Mouse (Mus musculus): Measurements from ENCODE around the gene Cst13. TPM values are rescaled to one million over a fixed set of nuclear protein-coding genes. Genes with fewer than 3 reads are reported as not detected.
"Not testable (repeated sequence)": the region's sequence is repeated elsewhere in the genome, so short reads cannot be mapped to it uniquely, and the experiment has no call there.

The Cst13 gene
- total RNA-seq (2015) (not detected in 2 replicates), total RNA-seq (2017) (not detected in 2 replicates)

DNA sequence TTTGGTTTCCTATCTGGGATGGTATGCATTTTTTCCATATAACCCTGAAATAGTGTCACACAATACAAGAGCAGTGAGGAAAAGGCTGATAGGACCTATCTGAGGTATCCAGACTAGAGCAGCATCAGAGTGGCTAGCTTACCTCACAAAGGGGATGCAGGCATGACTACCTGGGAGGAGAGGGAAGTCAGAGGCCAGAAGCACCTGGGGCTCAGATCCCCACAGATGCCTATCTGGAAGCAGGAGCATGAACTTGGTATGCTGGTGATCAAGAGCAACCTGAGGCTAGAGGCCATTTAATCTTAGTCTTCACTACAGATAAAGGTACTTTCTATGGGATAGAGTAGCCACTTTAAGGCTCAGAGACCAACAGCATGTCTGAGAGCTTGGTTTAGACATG is at the start of gene Cst13:
Gene Cst13, plus strand, starts transcription at position 173 of the 400 bp plus-strand sequence.
- ATAC-seq (ENCODE audit: poor library complexity, severe bottlenecking), result no peak

DNA sequence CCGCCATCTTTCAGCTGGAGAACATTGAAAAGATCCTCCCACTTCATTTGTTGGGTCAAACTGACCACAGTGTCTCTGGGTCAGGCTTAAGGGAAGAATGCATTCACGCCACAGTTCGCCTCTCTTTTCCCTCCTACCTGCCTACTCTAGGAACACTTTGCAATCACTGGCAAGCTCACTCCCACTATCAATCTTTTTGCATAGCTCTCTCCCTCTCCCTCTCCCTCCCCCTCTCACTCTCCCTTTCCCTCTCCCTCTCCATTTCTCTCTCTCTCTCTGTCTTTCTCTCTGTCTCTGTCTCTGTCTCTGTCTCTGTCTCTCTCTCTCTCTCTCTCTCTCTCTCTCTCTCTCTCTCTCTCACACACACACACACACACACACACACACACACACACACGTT is 48.5 kb upstream of the Cst13 start, which contains the start of gene Cst11:
Gene Cst11, minus strand, starts transcription at position 101 of the 400 bp plus-strand sequence.
- ATAC-seq (ENCODE audit: poor library complexity, severe bottlenecking), result not testable (repeated sequence)

DNA sequence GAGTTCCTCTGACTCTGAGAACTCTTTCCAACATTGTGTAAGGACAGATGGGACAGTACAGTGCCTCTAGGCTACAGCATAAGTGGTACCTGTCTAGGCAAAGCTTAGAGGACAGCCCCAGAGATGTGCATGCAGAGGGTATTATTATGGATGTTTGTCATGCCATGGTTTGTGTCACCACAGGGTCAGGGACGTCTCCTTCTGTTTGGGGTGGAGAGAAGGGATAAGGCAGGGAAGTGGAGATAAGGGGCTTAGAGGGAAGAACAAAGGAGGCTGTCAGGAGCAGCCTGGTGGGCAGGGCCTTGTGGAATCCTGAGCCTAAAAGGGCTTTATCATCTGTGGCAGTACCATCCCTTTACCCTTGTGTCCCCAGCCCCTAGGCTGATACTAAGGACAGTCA is 38.2 kb upstream of the Cst13 start, which contains the start of gene 8030411F24Rik:
Gene 8030411F24Rik, plus strand, starts transcription at position 301 of the 400 bp plus-strand sequence.
- ATAC-seq (ENCODE audit: poor library complexity, severe bottlenecking), result no peak

DNA sequence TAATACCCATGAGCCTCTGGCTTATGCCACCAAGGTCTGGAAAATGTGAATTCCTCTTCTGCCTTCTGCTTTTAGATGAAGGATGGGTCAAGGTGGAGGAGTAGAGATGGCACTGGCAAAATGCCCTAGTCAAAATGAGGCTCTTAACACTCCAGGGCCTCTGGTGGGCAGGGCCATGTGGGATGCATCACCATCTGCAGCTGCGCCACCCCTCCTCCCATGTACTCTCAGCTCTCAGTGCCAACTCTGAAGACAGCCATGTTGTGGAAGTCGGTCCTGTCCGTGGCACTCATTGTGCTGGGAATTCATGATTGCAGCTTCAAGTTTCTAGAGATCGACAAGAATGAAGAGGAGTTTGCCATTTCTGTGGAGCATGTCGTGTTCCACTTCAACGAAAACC is 30.7 kb upstream of the Cst13 start, which contains the start of gene Cst12:
Gene Cst12, plus strand, starts transcription at position 220 of the 400 bp plus-strand sequence.
- ATAC-seq (ENCODE audit: poor library complexity, severe bottlenecking), result no peak

DNA sequence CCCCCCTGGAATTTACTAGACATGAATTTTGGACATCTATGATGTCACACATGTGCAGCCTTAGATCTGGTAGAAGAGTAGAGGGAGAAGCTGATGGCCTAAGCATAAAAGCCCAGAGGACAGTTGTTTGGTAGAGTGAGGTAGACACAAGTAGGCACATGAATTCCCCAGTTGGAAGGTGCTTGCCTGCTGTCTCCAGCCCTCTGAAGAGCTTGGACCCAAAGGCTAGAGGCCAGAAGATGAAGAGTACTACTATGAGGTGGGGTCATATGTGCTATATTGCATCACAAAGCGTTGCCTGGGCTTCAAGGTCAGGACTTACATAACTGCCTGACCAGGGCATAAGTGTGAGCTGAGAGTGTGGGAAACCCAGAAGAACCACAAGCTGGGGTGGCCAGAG is 21.4 kb upstream of the Cst13 start, which contains the start of gene Cst8:
Gene Cst8, plus strand, starts transcription at position 301 of the 400 bp plus-strand sequence.
- ATAC-seq (ENCODE audit: poor library complexity, severe bottlenecking), result no peak

DNA sequence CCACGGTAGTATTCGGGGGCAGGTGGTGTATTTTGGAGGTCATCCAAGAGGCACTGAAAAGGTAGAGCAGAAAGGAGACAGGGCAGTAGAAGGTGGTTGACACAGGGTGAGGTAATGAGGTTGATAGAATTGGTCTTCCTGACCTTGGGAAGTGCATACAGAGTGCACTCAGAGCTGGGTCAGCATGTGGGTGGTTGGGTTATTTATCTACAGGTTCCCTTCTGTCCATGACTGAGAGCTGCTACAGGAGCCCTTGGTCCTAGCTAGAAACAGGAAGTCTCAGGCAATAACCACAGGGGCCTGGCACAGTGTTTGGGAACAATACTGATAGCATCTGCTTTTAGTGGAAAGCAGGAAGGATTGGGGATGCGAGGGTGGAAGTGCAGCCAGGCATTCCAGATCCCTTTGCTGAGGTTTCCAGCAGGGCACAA is 18.4 kb upstream of the Cst13 start:
- ATAC-seq (ENCODE audit: poor library complexity, severe bottlenecking), result no peak

DNA sequence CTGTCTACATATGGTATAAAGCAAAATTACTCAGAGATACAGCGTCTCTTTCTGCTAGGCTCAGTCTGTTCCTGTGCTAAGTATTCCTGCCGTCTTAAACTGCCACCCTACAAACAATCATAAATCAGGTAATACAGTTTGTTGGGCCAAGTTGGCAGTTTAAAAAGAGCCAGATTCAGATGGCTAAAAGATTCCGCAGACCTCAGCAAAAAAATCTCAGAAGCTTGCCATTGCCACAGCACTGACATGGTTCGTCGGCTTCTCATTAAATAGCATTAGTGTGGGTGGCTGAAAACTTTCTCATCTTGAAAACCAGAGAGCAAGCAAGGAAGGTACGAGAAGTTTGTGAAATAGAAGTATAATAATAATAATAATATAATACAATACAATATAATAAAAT is 13.2 kb upstream of the Cst13 start:
- no peak for ATAC-seq (ENCODE audit: poor library complexity, severe bottlenecking)

DNA sequence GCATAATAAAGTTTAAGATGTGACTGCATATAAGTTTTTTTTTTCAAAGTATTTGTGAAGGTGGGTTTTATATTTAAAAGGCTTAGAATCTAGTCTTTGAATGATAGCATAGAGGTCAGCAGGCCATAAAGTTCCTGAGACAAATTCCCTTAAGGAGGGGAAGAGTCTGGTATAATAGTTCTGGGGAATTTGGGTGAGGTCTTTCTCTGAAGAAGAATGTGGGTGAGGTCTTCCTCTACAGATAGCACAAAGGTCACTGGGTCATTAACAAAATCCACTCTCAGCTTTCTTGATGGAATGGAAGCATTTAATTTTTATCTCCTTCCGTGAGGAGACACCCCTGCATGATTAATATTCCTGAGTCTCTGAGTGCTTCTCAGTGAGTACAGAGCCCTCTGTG is 6.1 kb downstream of the Cst13 start:
- ATAC-seq (ENCODE audit: poor library complexity, severe bottlenecking), result no peak

DNA sequence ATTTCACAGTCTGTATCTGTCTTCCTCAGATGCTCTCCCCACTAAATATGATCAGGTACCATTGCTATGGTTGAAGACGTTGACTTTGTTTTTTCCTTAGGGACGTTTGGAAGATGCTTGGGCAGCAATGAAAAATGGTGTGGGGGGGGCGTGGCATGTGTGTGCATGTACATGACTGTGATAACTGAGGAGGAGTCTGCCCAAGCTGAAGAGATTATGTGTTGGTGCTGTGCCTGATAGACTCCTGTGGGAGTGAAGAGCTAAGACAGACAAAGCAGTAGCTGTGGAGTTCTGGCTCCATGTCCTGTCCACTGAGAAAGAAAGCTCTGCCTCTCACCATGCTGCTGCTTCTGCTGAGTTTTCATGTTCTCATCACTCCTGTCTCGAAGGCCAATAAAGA is 15.0 kb downstream of the Cst13 start, which contains the start of gene Cst9:
Gene Cst9, plus strand, starts transcription at position 236 of the 400 bp plus-strand sequence.
- no peak for ATAC-seq (ENCODE audit: poor library complexity, severe bottlenecking)

DNA sequence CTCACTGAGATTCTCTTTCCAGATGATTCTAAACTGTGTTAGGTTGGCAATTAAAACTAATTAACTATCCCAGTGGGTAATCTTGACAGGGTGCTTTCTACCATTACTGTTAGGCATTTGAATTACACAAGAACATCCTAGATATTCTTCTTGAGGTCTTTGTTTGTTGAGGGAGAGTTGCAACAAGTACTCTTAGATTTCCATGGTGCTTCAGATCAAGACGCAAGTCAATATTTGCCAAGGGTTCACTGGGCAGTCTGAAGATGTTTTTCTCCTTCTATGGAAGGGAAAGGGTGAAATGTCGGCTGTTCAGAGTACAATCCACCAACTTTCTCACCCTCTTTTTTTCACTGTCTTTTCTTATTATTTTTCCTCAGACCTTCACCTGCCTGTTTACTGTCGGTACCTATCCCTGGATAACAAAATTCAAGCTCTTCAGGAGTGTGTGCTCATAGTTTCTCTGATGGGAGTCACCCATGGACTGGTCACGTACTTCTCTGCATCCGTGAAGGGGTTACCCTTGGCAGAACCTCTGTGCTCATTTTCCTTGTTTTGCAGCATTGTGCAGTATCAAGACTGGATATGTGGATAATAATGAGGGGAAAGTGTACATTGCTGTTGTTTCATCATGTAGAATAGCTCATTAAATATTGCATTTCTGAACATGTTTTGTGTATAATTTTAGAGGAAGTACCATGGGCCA is 18.3 kb downstream of the Cst13 start:
- no peak for ATAC-seq (ENCODE audit: poor library complexity, severe bottlenecking)

DNA sequence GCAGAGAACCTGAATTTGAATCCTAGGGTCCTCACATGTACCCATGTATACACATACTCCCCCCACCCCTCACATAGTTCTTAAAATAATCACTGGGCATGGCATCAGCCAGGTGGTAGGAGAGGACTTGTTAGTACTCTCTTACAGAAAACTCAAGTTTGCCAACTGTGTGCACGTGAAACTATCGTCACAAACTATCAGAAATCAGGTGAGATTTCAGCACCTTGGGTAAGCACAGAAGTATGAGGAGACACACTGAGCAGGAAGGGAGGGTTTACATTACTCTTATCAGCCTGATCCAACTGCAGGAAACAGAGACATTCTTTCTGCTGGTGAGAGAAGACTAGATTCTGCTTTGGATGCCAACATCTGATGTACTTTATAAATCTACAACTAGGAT is 19.3 kb downstream of the Cst13 start:
- no peak for ATAC-seq (ENCODE audit: poor library complexity, severe bottlenecking)

DNA sequence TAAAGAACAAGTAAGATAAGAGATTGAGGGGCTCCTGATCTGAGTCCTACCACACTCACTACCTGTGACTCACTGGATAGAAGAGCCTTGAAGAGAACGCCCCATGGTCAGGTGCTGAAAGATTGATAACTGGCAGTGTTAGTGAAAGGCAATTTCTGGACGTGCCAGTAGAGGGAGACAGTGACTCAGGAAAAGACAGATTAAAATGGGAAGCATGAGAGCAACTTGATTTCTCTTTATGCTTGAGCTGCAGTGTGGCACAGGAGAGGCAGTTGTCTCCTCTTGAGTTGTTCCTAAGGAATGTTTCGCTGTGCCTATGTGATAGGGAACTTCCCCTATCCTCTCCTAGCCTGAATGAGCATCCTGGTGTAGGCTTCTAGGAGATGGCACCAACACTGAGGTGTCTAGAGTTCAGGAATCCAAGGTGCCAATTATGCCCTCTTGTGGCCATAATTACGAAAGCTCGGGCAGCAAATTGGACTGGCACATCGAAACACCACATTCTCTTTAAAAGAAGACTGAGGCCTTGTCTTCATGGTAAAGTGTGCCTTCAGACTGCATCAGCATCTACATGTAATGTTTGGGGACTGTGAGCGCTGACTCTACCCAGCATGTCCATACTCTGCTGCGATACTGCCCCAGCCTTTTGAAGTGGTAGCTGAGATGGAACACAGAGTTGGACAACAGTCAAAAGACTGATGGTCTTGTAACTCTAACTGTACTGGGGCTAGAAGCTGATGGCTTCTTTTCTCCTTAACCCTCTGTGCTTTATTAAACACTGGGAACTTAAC is 31.4 kb downstream of the Cst13 start:
- peak; percentile 93 for ATAC-seq (ENCODE audit: poor library complexity, severe bottlenecking)

DNA sequence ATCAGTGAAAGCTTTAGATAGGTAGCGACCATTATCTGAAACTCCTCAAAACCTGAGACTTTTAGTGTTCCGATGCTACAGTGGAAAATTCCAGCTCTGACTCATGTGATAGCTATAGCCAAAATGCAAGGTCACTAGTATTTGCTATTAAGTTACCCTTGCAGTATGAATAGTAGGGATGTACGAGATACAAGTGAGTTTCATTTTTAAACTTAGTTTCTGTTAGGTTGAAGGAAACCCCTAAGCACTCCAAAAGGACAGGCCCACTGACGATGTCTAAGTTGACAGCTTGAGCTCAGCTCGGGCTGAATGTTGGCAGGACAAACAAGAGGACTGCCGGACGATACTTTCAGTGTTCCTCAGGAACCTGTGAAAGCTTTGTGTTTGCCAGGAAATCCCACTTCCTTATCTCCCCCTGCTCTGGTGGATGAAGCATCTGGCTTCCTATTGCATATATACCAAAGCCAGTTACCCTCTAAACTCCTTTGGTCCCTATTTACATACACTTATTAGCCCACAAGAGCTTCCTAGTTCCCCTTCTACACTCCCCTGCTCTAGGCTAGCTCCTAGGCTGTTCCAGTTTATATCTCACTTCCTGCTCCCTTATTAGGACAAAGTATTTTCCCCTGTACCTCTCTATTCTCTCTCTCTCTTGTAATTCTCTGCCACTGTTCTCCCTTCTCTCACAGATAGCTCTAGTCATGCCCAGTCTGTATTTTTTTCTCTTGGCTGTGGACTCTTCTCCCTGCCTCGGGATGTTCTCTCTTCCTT is 36.9 kb downstream of the Cst13 start:
- ATAC-seq (ENCODE audit: poor library complexity, severe bottlenecking), result peak; percentile 92

DNA sequence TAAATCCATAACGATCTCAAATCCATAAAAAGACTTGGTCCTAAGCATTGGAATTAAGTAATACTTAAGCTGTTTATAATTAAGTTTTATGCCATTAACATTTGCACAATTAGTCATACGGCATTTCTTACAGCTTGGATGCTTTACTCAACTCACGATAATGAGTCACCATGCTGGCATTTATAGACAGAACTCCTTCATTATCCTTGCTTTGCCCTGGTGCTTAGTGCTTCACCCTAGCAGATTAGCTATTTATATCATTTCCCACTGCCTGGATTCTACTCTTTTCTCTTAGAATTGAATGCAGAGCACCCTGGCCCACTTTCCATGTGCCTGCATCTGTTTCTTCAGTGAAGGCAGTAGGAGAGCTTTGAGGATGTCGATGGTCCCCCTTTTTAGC is 37.6 kb downstream of the Cst13 start:
- ATAC-seq (ENCODE audit: poor library complexity, severe bottlenecking), result no peak

DNA sequence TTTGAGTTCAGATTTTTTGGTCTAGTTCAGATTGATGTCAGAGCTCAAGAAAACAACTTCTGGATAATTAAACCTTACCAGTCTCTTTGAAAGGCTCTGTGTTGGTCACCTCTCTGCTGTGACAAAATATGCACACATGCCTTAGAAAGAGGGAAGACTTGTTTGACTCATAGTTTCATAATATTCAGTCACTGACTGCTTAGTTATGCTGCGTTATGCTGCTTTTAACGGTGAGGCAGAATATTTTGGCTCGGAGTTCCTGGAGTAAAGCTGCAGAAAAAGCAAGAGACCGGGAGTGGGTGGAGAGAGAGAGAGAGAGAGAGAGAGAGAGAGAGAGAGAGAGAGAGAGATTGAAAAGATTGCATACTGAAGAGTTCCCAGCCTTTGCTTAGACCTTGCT is 41.1 kb downstream of the Cst13 start:
- ATAC-seq (ENCODE audit: poor library complexity, severe bottlenecking), result no peak

DNA sequence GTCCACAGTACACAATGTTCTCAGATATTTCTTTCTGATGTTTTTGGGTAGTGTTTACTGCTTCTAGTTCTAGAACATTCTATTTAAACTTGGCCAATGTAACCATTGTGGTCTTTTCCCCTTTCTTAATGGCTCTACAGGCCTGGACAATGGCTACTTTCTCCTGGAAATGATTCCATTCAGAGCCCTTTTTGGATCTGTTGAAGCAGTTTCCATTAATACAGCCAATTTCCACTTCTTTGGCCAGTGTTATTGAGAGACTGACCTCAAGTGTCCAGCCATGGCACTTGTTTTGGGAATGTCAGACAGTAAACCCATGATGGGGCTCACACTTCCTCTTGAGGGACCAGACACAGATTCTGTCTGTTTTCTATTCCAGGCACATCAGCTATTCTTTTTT is 41.8 kb downstream of the Cst13 start:
- ATAC-seq (ENCODE audit: poor library complexity, severe bottlenecking), result no peak

DNA sequence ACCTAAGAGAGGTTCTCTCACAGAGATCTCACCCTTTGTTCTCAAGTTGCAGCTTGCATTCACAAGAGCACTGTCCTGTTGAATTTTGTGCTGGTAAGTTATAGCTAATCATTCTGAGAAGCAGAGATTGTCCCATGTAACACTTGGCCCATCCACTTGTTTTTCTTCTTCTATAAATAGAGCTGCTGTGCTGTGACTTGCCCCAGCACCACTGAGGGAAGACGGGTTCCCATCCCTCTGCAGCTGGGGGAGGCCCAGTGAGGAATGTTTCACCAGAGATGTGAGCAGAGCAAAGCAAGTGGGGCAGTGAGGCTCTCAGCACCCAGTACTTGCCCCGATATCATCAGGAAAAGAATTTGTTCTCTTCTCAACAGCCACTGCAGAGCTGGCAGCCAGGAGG is 45.1 kb downstream of the Cst13 start, which contains the start of gene 9230104L09Rik:
Gene 9230104L09Rik, minus strand, starts transcription at position 73 of the 400 bp plus-strand sequence.
- no peak for ATAC-seq (ENCODE audit: poor library complexity, severe bottlenecking)

DNA sequence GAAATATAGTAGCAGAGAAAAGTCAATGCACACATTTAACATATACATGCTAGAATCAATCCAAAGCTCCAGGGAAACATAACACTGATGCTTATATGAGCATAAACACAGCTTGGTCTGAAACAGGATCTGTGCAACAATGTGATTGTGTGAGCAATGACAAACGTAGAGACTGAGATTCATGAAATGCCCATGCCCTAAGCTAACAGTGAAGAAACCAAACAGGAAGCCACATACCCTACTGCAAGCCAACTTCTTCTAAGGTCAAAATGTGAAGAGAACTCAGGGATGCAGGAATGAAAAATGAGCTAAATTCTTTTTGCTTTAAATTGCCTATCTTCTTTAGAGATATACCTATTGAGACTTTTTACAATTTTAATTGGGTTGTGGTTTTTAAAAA is 49.1 kb downstream of the Cst13 start:
- ATAC-seq (ENCODE audit: poor library complexity, severe bottlenecking), result peak; percentile 66

DNA sequence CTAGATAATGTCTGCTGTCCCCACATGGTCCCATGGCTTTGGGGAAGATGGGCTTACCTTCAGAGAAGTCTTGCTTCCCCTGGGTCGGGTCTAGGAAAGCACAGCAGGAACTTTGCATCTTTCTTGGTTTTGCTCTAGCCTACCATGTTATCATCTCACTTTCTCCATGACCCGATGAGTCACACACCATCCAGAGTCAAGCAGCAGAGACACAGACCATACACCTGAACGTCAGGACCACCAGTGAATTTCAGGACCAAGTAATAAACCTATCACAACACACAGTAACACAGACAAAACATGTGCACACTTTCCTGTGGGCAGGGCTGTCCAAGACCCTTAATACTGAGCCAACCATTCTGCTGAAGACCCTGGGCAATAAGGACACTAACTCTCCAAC is 50.6 kb downstream of the Cst13 start:
- ATAC-seq (ENCODE audit: poor library complexity, severe bottlenecking), result no peak

DNA sequence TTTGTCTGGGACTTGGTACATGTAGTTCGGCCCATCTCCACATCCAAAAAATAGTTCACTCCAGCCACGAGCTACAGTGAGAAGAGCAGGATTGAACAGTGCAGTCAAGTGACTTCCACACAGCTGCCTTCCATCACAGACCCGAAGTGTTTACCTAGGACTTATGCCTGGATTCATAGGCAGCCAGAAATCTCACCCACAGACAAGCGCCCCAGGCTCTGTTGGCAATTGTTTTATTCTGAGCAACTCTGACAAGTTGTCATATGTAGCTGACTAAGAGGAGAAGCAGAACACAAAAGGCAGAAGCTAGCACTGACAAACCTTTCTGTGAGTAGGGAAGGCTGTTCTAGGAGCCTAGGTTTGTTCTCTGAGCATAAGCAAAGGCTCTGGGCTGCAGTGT is 53.0 kb downstream of the Cst13 start:
- ATAC-seq (ENCODE audit: poor library complexity, severe bottlenecking), result no peak

DNA sequence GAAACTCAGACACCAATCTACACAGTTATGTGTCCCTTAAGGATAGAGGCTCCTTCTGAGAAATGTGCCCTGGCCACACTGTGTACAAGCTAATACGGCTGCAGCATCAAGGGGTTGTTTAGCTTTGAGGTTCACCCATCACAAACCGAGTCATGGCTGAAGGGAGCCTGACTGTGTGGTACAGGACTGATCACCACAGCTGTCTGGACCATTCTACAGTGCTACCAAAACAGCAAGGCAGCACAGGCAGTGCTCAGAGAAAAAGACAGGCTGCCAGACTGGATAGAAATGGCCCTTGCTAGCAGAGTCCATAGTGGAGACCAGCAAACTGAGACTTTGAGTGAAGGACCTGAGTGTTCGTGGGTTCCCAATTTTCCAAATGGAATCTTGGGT is 54.3 kb downstream of the Cst13 start:
- no peak for ATAC-seq (ENCODE audit: poor library complexity, severe bottlenecking)
